Mouse (Mus musculus): Measurements from ENCODE around the gene Smc3.

GRCm38 (mm10) chr19:53657437-53657836 lies 57.2 kb downstream of the Smc3 start:
- no peak for TF ChIP-seq CTCF (IDR thresholded peaks at IDR 0.05; ENCODE audit: low read depth, low read length)
- TF ChIP-seq POLR2A (IDR thresholded peaks at IDR 0.05; ENCODE audit: borderline replicate concordance, low read depth, low read length), result no peak

All from bone marrow macrophage, adult 2 months (primary cell).